Mouse (Mus musculus) embryonic fibroblast, embryonic 13.5 days (primary cell): ENCODE results near the gene Zfp940.

ENCODE experiments used
- CTCF ChIP-seq: IDR thresholded peaks from 2 replicates; pipeline ENCODE4 v1.5.1; 2011; ENCODE audit warnings: mild to moderate bottlenecking, control low read depth, low read length, moderate library complexity, borderline replicate concordance; ENCODE audit not compliant: insufficient read depth
- POLR2A ChIP-seq: IDR thresholded peaks from 2 replicates; pipeline ENCODE4 v1.6.1; 2011; ENCODE audit warnings: low read depth, mild to moderate bottlenecking, control low read depth, low read length, moderate library complexity

DNA sequence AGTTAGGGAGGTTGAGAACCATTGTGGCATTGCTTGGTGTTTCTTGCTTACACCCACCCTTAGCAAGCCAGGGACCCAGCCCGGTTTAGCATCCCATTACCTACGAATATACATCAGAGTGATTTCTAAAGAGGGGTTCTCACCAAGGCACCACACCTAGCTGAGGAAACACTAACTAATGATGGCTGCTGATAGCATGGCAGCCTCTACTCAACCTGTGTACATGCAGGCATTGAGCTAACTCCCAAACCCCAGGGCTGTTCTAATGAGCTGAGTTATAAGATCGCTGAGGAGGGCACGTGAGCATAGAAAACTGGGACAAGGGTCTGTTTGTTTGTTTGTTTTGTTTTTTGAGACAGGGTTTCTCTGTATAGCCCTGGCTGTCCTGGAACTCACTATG, 39.3 kb upstream of the Zfp940 start:
- TF ChIP-seq POLR2A (no peak), CTCF (no peak)
